Mouse (Mus musculus) embryonic facial prominence, embryonic 14.5 days (tissue): Measurements from ENCODE around the gene Gpr89. TPM values are rescaled to one million over a fixed set of nuclear protein-coding genes. Genes with fewer than 3 reads are reported as not detected.

Experiments used
- ATAC-seq: fragments of 200-750 bp; cut with Nextera tagmentation; 2 replicates; pipeline ENCODE4 v1.8.0; 2017; ENCODE audit warnings: low read depth, moderate number of reproducible peaks, moderate TSS enrichment
- DNase-seq: peaks from one replicate; pipeline ENCODE4 v3.0.0-alpha.2; 2015; ENCODE audit warnings: low spot score
- H3K27ac ChIP-seq: fragments of 300-500 bp; sonication (generic); replicated peaks from 2 replicates; pipeline ENCODE4 v1.5.1; 2014; ENCODE audit warnings: low read depth, mild to moderate bottlenecking, low read length, moderate library complexity
- H3K27me3 ChIP-seq: fragments of 300-500 bp; sonication (generic); replicated peaks from 2 replicates; pipeline ENCODE4 v1.6.1; 2014; ENCODE audit warnings: low read length; ENCODE audit not compliant: control insufficient read depth, insufficient read depth
- H3K36me3 ChIP-seq: fragments of 300-500 bp; sonication (generic); 2 replicates; pipeline ENCODE4 v1.6.1; 2014; ENCODE audit warnings: low read length, mixed read lengths; ENCODE audit not compliant: control insufficient read depth, insufficient read depth
- H3K4me1 ChIP-seq: fragments of 300-500 bp; sonication (generic); 2 replicates; pipeline ENCODE4 v1.6.1; 2014; ENCODE audit warnings: antibody characterized with exemption, low read length; ENCODE audit not compliant: control insufficient read depth, insufficient read depth
- H3K4me2 ChIP-seq: fragments of 300-500 bp; sonication (generic); 2 replicates; pipeline ENCODE4 v1.6.1; 2014; ENCODE audit warnings: low read depth, mild to moderate bottlenecking, low read length, moderate library complexity, mixed read lengths
- H3K4me3 ChIP-seq: fragments of 300-500 bp; sonication (generic); 2 replicates; pipeline ENCODE4 v1.5.1; 2014; ENCODE audit warnings: low read depth, mild to moderate bottlenecking, low read length
- H3K9ac ChIP-seq: fragments of 300-500 bp; sonication (generic); 2 replicates; pipeline ENCODE4 v1.6.1; 2014; ENCODE audit warnings: low read depth, mild to moderate bottlenecking, low read length, moderate library complexity, mixed read lengths
- H3K9me3 ChIP-seq: fragments of 300-500 bp; sonication (generic); 2 replicates; pipeline ENCODE4 v1.6.1; 2016; ENCODE audit warnings: low read length; ENCODE audit not compliant: control insufficient read depth
- WGBS: fragments of 180-500 bp; shearing (Covaris S2); extraction: QIAGEN DNeasy Blood & Tissue Kit; methylation state at CpG from one replicate; pipeline ENCODE4 v1.1.7; 2014; 5-methylcytosine and 5-hydroxymethylcytosine counted together
- polyA plus RNA-seq: library from polyadenylated mRNA; unstranded; fragments of >200 nt; fragmentation: Nextera tagmentation; extraction: Ambion mirVana; gene quantifications from 2 replicates; pipeline ENCODE4 v1.2.1, GENCODE M21; 2014

The Gpr89 gene
- polyA plus RNA-seq, 1 experiment from 2014 or later, result 41.0 TPM

- peaks cover 57% of the 10 kb centered on the region for H3K36me3 ChIP-seq
- H3K27ac ChIP-seq, result no peak overlapping the region
- no peak overlapping the region for H3K4me3 ChIP-seq
- no peak overlapping the region for H3K4me2 ChIP-seq
- no peak for ATAC-seq
- no peak for DNase-seq
- no peaks in the 10 kb centered on the region for H3K27me3 ChIP-seq
- H3K9me3 ChIP-seq, result no peaks in the 10 kb centered on the region
- 85% methylated on average over 4 of the region's 4 CpGs for WGBS
- H3K4me1 ChIP-seq, result no peaks in the 10 kb centered on the region
- no peak overlapping the region for H3K9ac ChIP-seq
Measured at GRCm38 (mm10) chr3:96880385-96880784, 24.8 kb downstream of the Gpr89 start.

DNA sequence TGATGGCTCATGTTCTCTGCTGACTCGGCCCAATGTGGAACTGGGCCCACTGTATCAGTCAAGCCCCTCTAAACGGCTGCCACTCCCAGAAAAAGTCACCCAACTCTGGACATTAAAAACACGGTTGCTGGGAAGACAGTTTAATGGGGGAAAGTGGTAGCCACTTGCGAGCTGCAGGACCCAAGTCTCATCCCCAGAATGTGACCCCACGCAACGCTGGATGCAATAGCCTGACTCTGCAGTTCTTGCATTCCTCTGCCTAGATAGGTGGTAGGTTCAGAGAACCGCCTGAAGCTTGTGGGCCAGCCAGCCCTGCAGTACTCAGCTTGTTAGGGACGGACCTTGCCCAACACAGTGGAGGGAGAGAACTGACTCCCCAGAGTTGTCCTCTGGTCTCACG, 25.6 kb downstream of the Gpr89 start:
- no peak overlapping the region for H3K9ac ChIP-seq
- no peaks in the 10 kb centered on the region for H3K9me3 ChIP-seq
- H3K4me3 ChIP-seq, result no peak overlapping the region
- peaks cover 60% of the 10 kb centered on the region for H3K36me3 ChIP-seq
- DNase-seq, result no peak
- no peak overlapping the region for H3K4me2 ChIP-seq
- no peaks in the 10 kb centered on the region for H3K27me3 ChIP-seq
- no peaks in the 10 kb centered on the region for H3K4me1 ChIP-seq
- no peak for ATAC-seq
- 85% methylated on average over 9 of the region's 9 CpGs for WGBS
- no peak overlapping the region for H3K27ac ChIP-seq

DNA sequence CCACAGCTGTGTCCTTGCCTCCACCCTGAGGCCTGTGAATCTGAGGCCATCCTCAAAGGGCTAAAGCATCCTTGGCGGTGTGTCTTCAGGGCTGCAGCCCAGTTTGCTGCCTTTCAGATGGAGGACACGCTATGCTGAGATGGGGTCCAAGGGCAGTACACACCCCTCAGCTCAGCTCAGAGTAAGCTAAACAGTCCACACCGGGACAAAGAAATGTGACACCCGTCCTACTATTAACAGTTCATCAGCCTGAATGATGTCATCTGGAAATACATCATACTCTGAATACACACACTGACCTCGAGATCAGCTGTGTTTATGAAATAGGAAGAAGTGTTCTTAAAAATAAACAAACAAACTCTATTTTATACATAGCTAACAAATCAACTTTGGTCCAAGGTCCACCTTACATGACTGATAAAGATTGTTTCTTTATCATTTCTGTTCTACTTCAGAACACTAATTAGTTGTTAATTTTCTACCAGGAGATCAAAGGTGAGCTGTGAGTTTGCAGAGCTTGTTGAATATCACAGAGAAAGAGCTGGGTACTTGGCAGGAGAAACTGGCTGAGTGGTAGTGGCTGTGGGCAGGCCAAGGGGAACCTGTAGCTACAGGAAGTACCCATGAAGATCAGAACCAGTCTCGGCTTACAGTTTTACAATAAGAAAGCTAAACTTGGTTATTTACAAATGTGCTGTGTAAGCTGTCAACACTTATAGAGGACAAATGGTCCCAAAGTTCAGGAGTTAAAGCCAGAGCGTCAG, 30.2 kb downstream of the Gpr89 start:
- no peak for ATAC-seq
- 75% methylated on average over 7 of the region's 7 CpGs for WGBS
- no peaks in the 10 kb centered on the region for H3K27me3 ChIP-seq

DNA sequence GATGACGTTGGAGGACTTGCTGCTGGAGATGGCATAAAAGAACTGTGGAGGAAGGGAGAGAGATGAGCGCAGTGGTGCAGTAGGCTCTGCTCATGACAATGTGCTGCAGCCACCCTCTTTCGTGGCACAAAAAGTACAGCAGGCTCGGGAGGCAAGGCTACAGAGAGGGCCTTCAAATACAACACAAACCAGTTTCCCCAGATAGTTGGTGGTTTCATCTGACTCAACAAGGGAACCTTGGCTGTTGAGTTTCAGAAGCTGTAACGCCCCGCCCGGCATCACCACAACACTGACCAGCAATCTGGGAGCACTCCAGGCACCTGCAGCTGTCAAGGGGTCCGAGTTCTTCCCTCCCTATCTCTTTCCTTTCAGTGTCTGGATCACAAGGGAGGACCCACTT, 32.6 kb downstream of the Gpr89 start:
- no peaks in the 10 kb centered on the region for H3K27me3 ChIP-seq
- H3K36me3 ChIP-seq, result peaks cover 87% of the 10 kb centered on the region
- H3K9me3 ChIP-seq, result no peaks in the 10 kb centered on the region
- H3K9ac ChIP-seq, result no peak overlapping the region
- H3K4me2 ChIP-seq, result no peak overlapping the region
- ATAC-seq, result no peak
- WGBS, result 94% methylated on average over 8 of the region's 8 CpGs
- H3K4me1 ChIP-seq, result no peaks in the 10 kb centered on the region
- no peak overlapping the region for H3K4me3 ChIP-seq
- no peak overlapping the region for H3K27ac ChIP-seq
- no peak for DNase-seq

More for the DNA sequence above, 30.2 kb downstream of the Gpr89 start:
- Histone ChIP-seq H3K9me3 (no peaks in the 10 kb centered on the region), H3K27ac (no peak overlapping the region), H3K4me2 (no peak overlapping the region), H3K4me1 (no peaks in the 10 kb centered on the region), H3K4me3 (no peak overlapping the region), H3K36me3 (peaks cover 79% of the 10 kb centered on the region), H3K9ac (no peak overlapping the region)
- DNase-seq, result no peak

DNA sequence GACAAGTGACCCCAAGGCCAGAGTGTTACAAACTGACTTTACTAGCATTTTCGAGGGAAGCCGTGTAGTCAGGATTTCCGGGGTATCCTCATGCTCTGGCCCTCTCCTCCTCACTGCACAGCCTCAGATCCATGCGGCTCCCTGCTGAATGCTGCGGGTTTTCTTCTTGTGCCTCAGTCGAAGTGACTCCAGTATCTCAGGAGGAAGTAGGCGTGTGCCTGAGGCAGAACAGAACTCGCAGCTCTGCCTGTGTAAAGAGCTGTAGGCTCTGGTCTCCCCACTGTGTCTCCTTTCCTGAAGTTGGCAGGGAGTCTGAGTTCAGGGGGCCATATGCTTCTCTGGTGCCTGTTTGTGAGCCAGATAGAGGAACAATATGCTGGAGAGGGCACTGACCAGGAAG, 34.1 kb downstream of the Gpr89 start:
- Histone ChIP-seq H3K9me3 (no peaks in the 10 kb centered on the region), H3K4me1 (no peaks in the 10 kb centered on the region), H3K27ac (no peak overlapping the region), H3K27me3 (no peaks in the 10 kb centered on the region), H3K36me3 (peaks cover 75% of the 10 kb centered on the region), H3K4me3 (no peak overlapping the region), H3K9ac (no peak overlapping the region), H3K4me2 (no peak overlapping the region)
- ATAC-seq (no peak), DNase-seq (no peak)
- 76% methylated on average over 8 of the region's 8 CpGs for WGBS

GRCm38 (mm10) chr3:96870270-96870669, 34.9 kb downstream of the Gpr89 start:
- no peaks in the 10 kb centered on the region for H3K9me3 ChIP-seq
- no peaks in the 10 kb centered on the region for H3K27me3 ChIP-seq
- WGBS, result 86% methylated on average over 2 of the region's 2 CpGs
- no peak overlapping the region for H3K9ac ChIP-seq
- no peaks in the 10 kb centered on the region for H3K4me1 ChIP-seq
- peaks cover 69% of the 10 kb centered on the region for H3K36me3 ChIP-seq
- H3K4me3 ChIP-seq, result no peak overlapping the region
- ATAC-seq (no peak), DNase-seq (no peak)
- no peak overlapping the region for H3K4me2 ChIP-seq
- no peak overlapping the region for H3K27ac ChIP-seq

DNA sequence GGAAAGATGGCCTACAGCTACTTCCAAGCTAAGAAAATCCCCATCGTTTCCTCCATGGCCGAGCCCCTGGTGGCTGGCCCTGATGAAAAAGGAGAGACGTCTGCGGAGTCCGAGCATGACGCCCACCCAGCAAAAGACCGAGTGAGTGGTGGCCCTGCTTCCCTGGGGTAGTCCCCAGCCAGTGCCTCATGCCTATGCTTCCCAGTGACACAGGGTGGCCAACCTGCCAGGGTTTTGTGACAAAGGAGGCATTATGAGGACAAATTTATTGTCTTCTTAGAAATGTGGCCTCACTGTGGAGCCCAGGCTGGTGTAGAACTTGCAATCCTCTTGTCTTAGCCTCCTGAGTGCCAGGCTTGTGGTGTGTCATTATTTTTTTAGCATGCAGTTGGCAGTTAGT, 36.1 kb downstream of the Gpr89 start:
- H3K36me3 ChIP-seq, result peaks cover 60% of the 10 kb centered on the region
- no peak overlapping the region for H3K4me2 ChIP-seq
- no peak for ATAC-seq
- no peak overlapping the region for H3K27ac ChIP-seq
- no peak overlapping the region for H3K4me3 ChIP-seq
- H3K27me3 ChIP-seq, result no peaks in the 10 kb centered on the region
- WGBS, result 94% methylated on average over 7 of the region's 7 CpGs
- H3K4me1 ChIP-seq, result no peaks in the 10 kb centered on the region
- no peak overlapping the region for H3K9ac ChIP-seq
- no peak for DNase-seq
- no peaks in the 10 kb centered on the region for H3K9me3 ChIP-seq

DNA sequence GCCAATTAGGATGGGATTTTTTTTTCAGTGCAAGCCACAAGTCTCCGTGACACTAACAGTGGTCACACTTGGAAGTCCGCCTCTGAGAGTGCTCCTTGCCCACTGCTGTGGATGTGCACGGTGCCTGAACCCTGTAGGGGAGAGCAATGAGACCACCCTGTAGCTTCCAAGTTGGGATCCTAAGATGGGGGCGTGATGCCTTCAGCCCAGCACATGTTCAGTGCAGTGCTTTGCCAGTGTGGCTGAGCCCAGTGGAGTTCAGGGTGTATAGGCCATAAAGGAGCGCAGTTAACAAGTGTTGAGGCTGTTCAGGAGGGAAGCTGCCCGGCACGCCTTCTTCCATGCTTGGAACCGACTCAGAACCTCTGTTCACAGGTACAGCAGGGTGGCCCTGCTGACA, 36.6 kb downstream of the Gpr89 start:
- H3K4me1 ChIP-seq, result no peaks in the 10 kb centered on the region
- H3K9ac ChIP-seq, result no peak overlapping the region
- H3K4me3 ChIP-seq, result no peak overlapping the region
- DNase-seq (no peak), ATAC-seq (no peak)
- H3K4me2 ChIP-seq, result no peak overlapping the region
- no peaks in the 10 kb centered on the region for H3K9me3 ChIP-seq
- H3K27ac ChIP-seq, result no peak overlapping the region
- H3K27me3 ChIP-seq, result no peaks in the 10 kb centered on the region
- peaks cover 56% of the 10 kb centered on the region for H3K36me3 ChIP-seq
- 90% methylated on average over 8 of the region's 8 CpGs for WGBS

GRCm38 (mm10) chr3:96867863-96868262, 37.3 kb downstream of the Gpr89 start:
- Histone ChIP-seq H3K4me2 (no peak overlapping the region), H3K4me3 (no peak overlapping the region), H3K27me3 (no peaks in the 10 kb centered on the region), H3K27ac (no peak overlapping the region), H3K9me3 (no peaks in the 10 kb centered on the region), H3K4me1 (no peaks in the 10 kb centered on the region), H3K9ac (no peak overlapping the region), H3K36me3 (peaks cover 49% of the 10 kb centered on the region)
- WGBS, result 93% methylated on average over 3 of the region's 3 CpGs
- no peak for DNase-seq
- ATAC-seq, result no peak
